Mouse (Mus musculus) G1E (cell line): ENCODE data around the gene Keg1. TPM values are rescaled to one million over a fixed set of nuclear protein-coding genes. Genes with fewer than 3 reads are reported as not detected.

Experiments used
- ATAC-seq: 2 replicates; pipeline ENCODE4 v1.8.0; 2016; ENCODE audit warnings: mild to moderate bottlenecking; ENCODE audit not compliant: insufficient number of reproducible peaks, poor library complexity, low FRiP score, severe bottlenecking; ENCODE audit errors: extremely low read depth
- DNase-seq: peaks from one replicate; pipeline ENCODE4 v3.0.0; 2012; ENCODE audit warnings: low spot score
- H3K27me3 ChIP-seq: 2 replicates; pipeline ENCODE4 v1.6.1; 2012; ENCODE audit warnings: mild to moderate bottlenecking, low read length, inconsistent platforms; ENCODE audit not compliant: insufficient read depth
- H3K36me3 ChIP-seq: replicated peaks from 2 replicates; pipeline ENCODE3; 2012; ENCODE audit warnings: mild to moderate bottlenecking, inconsistent platforms
- H3K4me1 ChIP-seq: 2 replicates; pipeline ENCODE4 v1.6.1; 2012; ENCODE audit warnings: low read depth, low read length, inconsistent platforms, mixed read lengths; ENCODE audit not compliant: insufficient read depth
- H3K4me3 ChIP-seq: 2 replicates; pipeline ENCODE4 v1.5.1; 2012; ENCODE audit warnings: low read depth, mild to moderate bottlenecking, inconsistent platforms, low read length, moderate library complexity, mixed read lengths
- H3K9me3 ChIP-seq: replicated peaks from 2 replicates; pipeline ENCODE4 v1.6.1; 2012; ENCODE audit warnings: inconsistent platforms
- CTCF ChIP-seq: IDR thresholded peaks from 2 replicates; pipeline ENCODE4 v1.5.1; 2012; ENCODE audit warnings: low read depth, low read length, inconsistent platforms, mixed read lengths
- GATA1 ChIP-seq: IDR thresholded peaks from 2 replicates; pipeline ENCODE4 v1.6.1; 2012; ENCODE audit warnings: borderline replicate concordance, low read length, inconsistent platforms, mixed read lengths
- GATA2 ChIP-seq: IDR thresholded peaks from 2 replicates; pipeline ENCODE4 v1.6.1; 2012; ENCODE audit warnings: low read depth, low read length, inconsistent platforms, borderline replicate concordance
- POLR2AphosphoS5 ChIP-seq: IDR thresholded peaks from 2 replicates; pipeline ENCODE4 v1.6.1; 2012; ENCODE audit warnings: low read depth, low read length, inconsistent platforms; ENCODE audit not compliant: insufficient replicate concordance
- TAL1 ChIP-seq: conservative IDR thresholded peaks from 2 replicates; pipeline ENCODE4 v1.6.1; 2012; ENCODE audit warnings: low read depth, low read length, inconsistent platforms, mixed read lengths
- polyA plus RNA-seq: library from polyadenylated mRNA; stranded (reverse); fragments of >175 nt; gene quantifications from 2 replicates; pipeline ENCODE4 v1.2.3, GENCODE M21; 2012
- total RNA-seq, 2 experiments: library from RNA; stranded (forward) in 1 of 2; stranded (reverse) in 1 of 2; fragments of 200-1000 nt in 1 of 2; fragments of >200 nt in 1 of 2; fragmentation: Nextera tagmentation in 1 of 2; gene quantifications; 2 replicates each; pipeline ENCODE4 v1.2.3; 2014 to 2017

The Keg1 gene
- total and polyA plus RNA-seq, 3 experiments = 0.38 TPM; not detected in 2

- DNase-seq = no peak
- Histone ChIP-seq H3K9me3 (no peaks in the 10 kb centered on the region), H3K36me3 (peaks cover 53% of the 10 kb centered on the region), H3K4me1 (no peaks in the 10 kb centered on the region), H3K27me3 (no peaks in the 10 kb centered on the region), H3K4me3 (no peak overlapping the region)
- TF ChIP-seq CTCF (no peak), GATA1 (no peak), POLR2AphosphoS5 (no peak), GATA2 (no peak), TAL1 (no peak)
- ATAC-seq = no peak
Measured at GRCm38 (mm10) chr19:12762212-12763130, 66.9 kb downstream of the Keg1 start.

DNA sequence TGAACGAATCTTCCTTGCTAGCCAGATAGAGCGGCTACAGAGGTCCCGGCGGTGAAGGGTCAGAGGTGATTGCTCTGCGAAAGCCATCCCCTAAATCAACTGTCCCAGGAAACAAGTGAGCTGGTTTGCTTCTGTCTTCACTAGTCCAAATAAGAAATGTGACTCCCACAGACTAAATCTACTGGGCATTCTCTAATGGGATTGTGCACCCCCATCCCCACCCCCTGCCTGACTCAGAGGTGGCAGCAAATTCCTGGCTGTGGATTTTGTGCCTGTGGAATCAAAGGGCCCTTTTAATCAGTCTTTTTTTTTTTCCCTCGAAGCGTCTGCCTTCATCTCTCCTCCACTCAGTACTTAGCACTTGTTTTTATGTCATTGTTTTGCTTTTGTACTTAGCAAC lies 69.7 kb downstream of the Keg1 start, which contains the start of gene Cntf:
TSS of gene Cntf (minus strand) at position 325 of the 400 bp plus-strand sequence.
- Histone ChIP-seq H3K4me1 (0 out of 2 replicates have a peak, but pooled peaks cover 2% of the 10 kb centered on the region), H3K4me3 (no peak within 1 kb of the TSS), H3K9me3 (no peaks in the 10 kb centered on the region), H3K36me3 (peaks cover 80% of the 10 kb centered on the region), H3K27me3 (no peaks in the 10 kb centered on the region)
- TF ChIP-seq CTCF (no peak), GATA2 (no peak), TAL1 (no peak), POLR2AphosphoS5 (no peak), GATA1 (no peak)
- ATAC-seq (no peak), DNase-seq (no peak)

Other genes starting within 250 kb of the Keg1 start
- not detected in 2 replicates for gene Mpeg1, start 235.0 kb upstream of the Keg1 start, total RNA-seq (2014; fragmentation: Nextera tagmentation)
- 0.06 and 0.22 TPM in 2 replicates for gene Mpeg1, start 235.0 kb upstream of the Keg1 start, total RNA-seq (2017)
- not detected in 2 replicates for gene Mpeg1, start 235.0 kb upstream of the Keg1 start, polyA plus RNA-seq
- gene Dtx4, start 194.3 kb upstream of the Keg1 start, total RNA-seq (2014; fragmentation: Nextera tagmentation) = not detected in 2 replicates
- 0.06 and 0.27 TPM in 2 replicates for gene Dtx4, start 194.3 kb upstream of the Keg1 start, total RNA-seq (2017)
- gene Dtx4, start 194.3 kb upstream of the Keg1 start, polyA plus RNA-seq = not detected in 2 replicates
- 45.3 TPM in 1 of 2 replicates, not detected in the other for gene Fam111a, start 150.0 kb upstream of the Keg1 start, total RNA-seq (2014; fragmentation: Nextera tagmentation)
- gene Fam111a, start 150.0 kb upstream of the Keg1 start, total RNA-seq (2017) = 1.2 and 1.9 TPM in 2 replicates
- 0.02 TPM in 1 of 2 replicates, not detected in the other for gene Fam111a, start 150.0 kb upstream of the Keg1 start, polyA plus RNA-seq
- not detected in 2 replicates for gene Gm4952, start 95.8 kb upstream of the Keg1 start, total RNA-seq (2014; fragmentation: Nextera tagmentation)
- gene Gm4952, start 95.8 kb upstream of the Keg1 start, total RNA-seq (2017) = 0.11 TPM in 1 of 2 replicates, not detected in the other
- gene Gm4952, start 95.8 kb upstream of the Keg1 start, polyA plus RNA-seq = not detected in 2 replicates
- not detected in 2 replicates for gene Glyat, start 62.5 kb upstream of the Keg1 start, total RNA-seq (2014; fragmentation: Nextera tagmentation)
- gene Glyat, start 62.5 kb upstream of the Keg1 start, total RNA-seq (2017) = 0.11 and 0.12 TPM in 2 replicates
- not detected in 2 replicates for gene Glyat, start 62.5 kb upstream of the Keg1 start, polyA plus RNA-seq
- gene Olfr1442, start 25.3 kb upstream of the Keg1 start, total RNA-seq (2014; fragmentation: Nextera tagmentation) = not detected in 2 replicates
- 0.05 and 0.06 TPM in 2 replicates for gene Olfr1442, start 25.3 kb upstream of the Keg1 start, total RNA-seq (2017)
- not detected in 2 replicates for gene Olfr1442, start 25.3 kb upstream of the Keg1 start, polyA plus RNA-seq
- gene Olfr1443, start 17.7 kb upstream of the Keg1 start, total RNA-seq (2014; fragmentation: Nextera tagmentation) = not detected in 2 replicates
- under 0.01 and 0.05 TPM in 2 replicates for gene Olfr1443, start 17.7 kb upstream of the Keg1 start, total RNA-seq (2017)
- not detected in 2 replicates for gene Olfr1443, start 17.7 kb upstream of the Keg1 start, polyA plus RNA-seq
- 7.4 TPM in 1 of 2 replicates, not detected in the other for gene Cntf, start 69.8 kb downstream of the Keg1 start, total RNA-seq (2014; fragmentation: Nextera tagmentation)
- gene Cntf, start 69.8 kb downstream of the Keg1 start, total RNA-seq (2017) = 3.0 and 4.0 TPM in 2 replicates
- 0.06 and 0.10 TPM in 2 replicates for gene Cntf, start 69.8 kb downstream of the Keg1 start, polyA plus RNA-seq
- gene Zfp91, start 100.3 kb downstream of the Keg1 start, total RNA-seq (2014; fragmentation: Nextera tagmentation) = 90.3 and 97.4 TPM in 2 replicates
- 112 and 117 TPM in 2 replicates for gene Zfp91, start 100.3 kb downstream of the Keg1 start, total RNA-seq (2017)
- 26.5 and 36.0 TPM in 2 replicates for gene Zfp91, start 100.3 kb downstream of the Keg1 start, polyA plus RNA-seq
- gene Lpxn, start 100.4 kb downstream of the Keg1 start, total RNA-seq (2014; fragmentation: Nextera tagmentation) = 0.68 and 2.1 TPM in 2 replicates
- gene Lpxn, start 100.4 kb downstream of the Keg1 start, total RNA-seq (2017) = 2.5 and 3.5 TPM in 2 replicates
- gene Lpxn, start 100.4 kb downstream of the Keg1 start, polyA plus RNA-seq = 0.03 TPM in 1 of 2 replicates, not detected in the other
- not detected in 2 replicates for gene Gm5244, start 150.9 kb downstream of the Keg1 start, total RNA-seq (2014; fragmentation: Nextera tagmentation)
- not detected in 2 replicates for gene Gm5244, start 150.9 kb downstream of the Keg1 start, total RNA-seq (2017)
- gene Gm5244, start 150.9 kb downstream of the Keg1 start, polyA plus RNA-seq = not detected in 2 replicates
- not detected in 2 replicates for gene Olfr1444, start 161.5 kb downstream of the Keg1 start, total RNA-seq (2014; fragmentation: Nextera tagmentation)
- gene Olfr1444, start 161.5 kb downstream of the Keg1 start, total RNA-seq (2017) = 0.16 TPM in 1 of 2 replicates, not detected in the other
- not detected in 2 replicates for gene Olfr1444, start 161.5 kb downstream of the Keg1 start, polyA plus RNA-seq
- not detected in 2 replicates for gene Olfr1445, start 188.1 kb downstream of the Keg1 start, total RNA-seq (2014; fragmentation: Nextera tagmentation)
- gene Olfr1445, start 188.1 kb downstream of the Keg1 start, total RNA-seq (2017) = not detected in 2 replicates
- not detected in 2 replicates for gene Olfr1445, start 188.1 kb downstream of the Keg1 start, polyA plus RNA-seq
- gene Olfr1446, start 197.7 kb downstream of the Keg1 start, total RNA-seq (2014; fragmentation: Nextera tagmentation) = not detected in 2 replicates
- 0.06 and 0.16 TPM in 2 replicates for gene Olfr1446, start 197.7 kb downstream of the Keg1 start, total RNA-seq (2017)
- gene Olfr1446, start 197.7 kb downstream of the Keg1 start, polyA plus RNA-seq = not detected in 2 replicates
- not detected in 2 replicates for gene Olfr1447, start 208.0 kb downstream of the Keg1 start, total RNA-seq (2014; fragmentation: Nextera tagmentation)
- 0.27 TPM in 1 of 2 replicates, not detected in the other for gene Olfr1447, start 208.0 kb downstream of the Keg1 start, total RNA-seq (2017)
- not detected in 2 replicates for gene Olfr1447, start 208.0 kb downstream of the Keg1 start, polyA plus RNA-seq
- gene Olfr1448, start 228.6 kb downstream of the Keg1 start, total RNA-seq (2014; fragmentation: Nextera tagmentation) = not detected in 2 replicates
- gene Olfr1448, start 228.6 kb downstream of the Keg1 start, total RNA-seq (2017) = 0.11 and 0.12 TPM in 2 replicates
- not detected in 2 replicates for gene Olfr1448, start 228.6 kb downstream of the Keg1 start, polyA plus RNA-seq
- not detected in 2 replicates for gene Olfr1449, start 235.1 kb downstream of the Keg1 start, total RNA-seq (2014; fragmentation: Nextera tagmentation)
- 0.49 TPM in 1 of 2 replicates, not detected in the other for gene Olfr1449, start 235.1 kb downstream of the Keg1 start, total RNA-seq (2017)
- not detected in 2 replicates for gene Olfr1449, start 235.1 kb downstream of the Keg1 start, polyA plus RNA-seq